Mouse (Mus musculus) forebrain, embryonic 12.5 days (tissue): ENCODE results near the gene Iqce. TPM values are rescaled to one million over a fixed set of nuclear protein-coding genes. Genes with fewer than 3 reads are reported as not detected.

Source experiments
- ATAC-seq: fragments of 200-750 bp; cut with Nextera tagmentation; 2 replicates; pipeline ENCODE4 v1.8.0; 2017; ENCODE audit warnings: moderate TSS enrichment; ENCODE audit not compliant: low FRiP score
- H3K27ac ChIP-seq: fragments of 300-500 bp; sonication (generic); 2 replicates; pipeline ENCODE4 v1.5.1; 2016; ENCODE audit warnings: mild to moderate bottlenecking
- H3K27me3 ChIP-seq: fragments of 300-500 bp; sonication (generic); 2 replicates; pipeline ENCODE4 v1.6.1; 2016; ENCODE audit warnings: mild to moderate bottlenecking
- H3K36me3 ChIP-seq: fragments of 300-500 bp; sonication (generic); replicated peaks from 2 replicates; pipeline ENCODE4 v1.6.1; 2016; ENCODE audit warnings: mild to moderate bottlenecking
- H3K4me1 ChIP-seq: fragments of 300-500 bp; sonication (generic); 2 replicates; pipeline ENCODE4 v1.6.1; 2016
- H3K4me2 ChIP-seq: fragments of 300-500 bp; sonication (generic); 2 replicates; pipeline ENCODE4 v1.6.1; 2016; ENCODE audit warnings: mild to moderate bottlenecking, moderate library complexity
- H3K4me3 ChIP-seq: fragments of 300-500 bp; sonication (generic); replicated peaks from 2 replicates; pipeline ENCODE4 v1.5.1; 2016; ENCODE audit warnings: mild to moderate bottlenecking
- H3K9ac ChIP-seq: fragments of 300-500 bp; sonication (generic); 2 replicates; pipeline ENCODE4 v1.6.1; 2016; ENCODE audit warnings: mild to moderate bottlenecking
- H3K9me3 ChIP-seq: fragments of 300-500 bp; sonication (generic); 2 replicates; pipeline ENCODE4 v1.6.1; 2016
- whole genome bisulfite sequencing: fragments of 180-500 bp; shearing (Covaris S2); methylation state at CpG from one replicate; pipeline ENCODE4 v1.1.7; 2016; 5-methylcytosine and 5-hydroxymethylcytosine counted together
- polyA plus RNA-seq: library from polyadenylated mRNA; unstranded; fragments of >200 nt; fragmentation: Nextera tagmentation; extraction: Ambion mirVana; gene quantifications from 2 replicates; pipeline ENCODE4 v1.2.1, GENCODE M21; 2016

The Iqce gene
- polyA plus RNA-seq, 1 experiment from 2014 or later, result 31.2 TPM

GRCm38 (mm10) chr5:140703480-140704377 lies 1.6 kb upstream of the Iqce start:
- peak overlapping the region; percentile 68 for H3K27ac ChIP-seq
- WGBS, result 45% methylated on average over 17 of the region's 17 CpGs

GRCm38 (mm10) chr5:140702618-140703175 lies 519 bp upstream of the Iqce start:
- peaks cover 11% of the 10 kb centered on the region; the same call in 1 of the 2 replicates for H3K36me3 ChIP-seq
- H3K4me3 ChIP-seq, result peak overlapping the region; percentile 84
- peak overlapping the region; percentile 90 for H3K27ac ChIP-seq
- no peaks in the 10 kb centered on the region for H3K9me3 ChIP-seq
- H3K27me3 ChIP-seq, result no peaks in the 10 kb centered on the region
- ATAC-seq, result no peak
- WGBS, result 63% methylated on average over 19 of the region's 19 CpGs
- H3K9ac ChIP-seq, result peak overlapping the region; percentile 85
- H3K4me1 ChIP-seq, result peaks cover 35% of the 10 kb centered on the region
- H3K4me2 ChIP-seq, result peak overlapping the region; percentile 93

More at GRCm38 (mm10) chr5:140703480-140704377, 1.6 kb upstream of the Iqce start:
- ATAC-seq, result no peak
- peaks cover 6% of the 10 kb centered on the region; the same call in 1 of the 2 replicates for H3K36me3 ChIP-seq
- peak overlapping the region; percentile 47 for H3K4me2 ChIP-seq
- peaks cover 35% of the 10 kb centered on the region for H3K4me1 ChIP-seq
- no peaks in the 10 kb centered on the region for H3K27me3 ChIP-seq
- peak overlapping the region; percentile 62 for H3K4me3 ChIP-seq
- no peak overlapping the region for H3K9ac ChIP-seq
- no peaks in the 10 kb centered on the region for H3K9me3 ChIP-seq

GRCm38 (mm10) chr5:140701661-140702060 lies 517 bp downstream of the Iqce start:
- peak overlapping the region; percentile 84 for H3K4me3 ChIP-seq
- peaks cover 15% of the 10 kb centered on the region for H3K36me3 ChIP-seq
- H3K27me3 ChIP-seq, result no peaks in the 10 kb centered on the region
- H3K9ac ChIP-seq, result peak overlapping the region; percentile 85
- no peaks in the 10 kb centered on the region for H3K9me3 ChIP-seq
- WGBS, result 0% methylated on average over 25 of the region's 25 CpGs
- peak overlapping the region; percentile 90 for H3K27ac ChIP-seq
- ATAC-seq, result peak; percentile 1
- H3K4me2 ChIP-seq, result peak overlapping the region; percentile 93
- H3K4me1 ChIP-seq, result peaks cover 41% of the 10 kb centered on the region

- no peak overlapping the region for H3K4me2 ChIP-seq
- no peak overlapping the region for H3K4me3 ChIP-seq
- no peak for ATAC-seq
- H3K27ac ChIP-seq, result no peak overlapping the region
- peaks cover 29% of the 10 kb centered on the region for H3K36me3 ChIP-seq
- no peaks in the 10 kb centered on the region for H3K9me3 ChIP-seq
- H3K9ac ChIP-seq, result no peak overlapping the region
- no peaks in the 10 kb centered on the region for H3K27me3 ChIP-seq
- peaks cover 31% of the 10 kb centered on the region for H3K4me1 ChIP-seq
- WGBS, result 88% methylated on average over 9 of the region's 9 CpGs
Measured at GRCm38 (mm10) chr5:140699776-140700175, 2.4 kb downstream of the Iqce start.

- no peak overlapping the region for H3K4me3 ChIP-seq
- no peaks in the 10 kb centered on the region for H3K9me3 ChIP-seq
- H3K9ac ChIP-seq, result no peak overlapping the region
- 85% methylated on average over 7 of the region's 7 CpGs for WGBS
- no peaks in the 10 kb centered on the region for H3K27me3 ChIP-seq
- no peak overlapping the region for H3K4me2 ChIP-seq
- peaks cover 58% of the 10 kb centered on the region for H3K36me3 ChIP-seq
- ATAC-seq, result no peak
- H3K4me1 ChIP-seq, result peaks cover 14% of the 10 kb centered on the region
- H3K27ac ChIP-seq, result no peak overlapping the region
Measured at GRCm38 (mm10) chr5:140695987-140696386, 6.2 kb downstream of the Iqce start.

GRCm38 (mm10) chr5:140688434-140688833 lies 13.7 kb downstream of the Iqce start:
- no peak for ATAC-seq
- H3K9me3 ChIP-seq, result no peaks in the 10 kb centered on the region
- 87% methylated on average over 3 of the region's 3 CpGs for WGBS
- H3K9ac ChIP-seq, result no peak overlapping the region
- H3K4me1 ChIP-seq, result no peaks in the 10 kb centered on the region
- H3K36me3 ChIP-seq, result peaks cover 73% of the 10 kb centered on the region
- no peaks in the 10 kb centered on the region for H3K27me3 ChIP-seq
- no peak overlapping the region for H3K4me3 ChIP-seq
- no peak overlapping the region for H3K4me2 ChIP-seq
- no peak overlapping the region for H3K27ac ChIP-seq

GRCm38 (mm10) chr5:140684343-140685148 lies 17.6 kb downstream of the Iqce start:
- Histone ChIP-seq H3K4me2 (no peak overlapping the region), H3K9me3 (no peaks in the 10 kb centered on the region), H3K27ac (no peak overlapping the region), H3K4me3 (no peak overlapping the region), H3K27me3 (no peaks in the 10 kb centered on the region), H3K36me3 (peaks cover 56% of the 10 kb centered on the region), H3K4me1 (no peaks in the 10 kb centered on the region), H3K9ac (no peak overlapping the region)
- WGBS, result 63% methylated on average over 16 of the region's 16 CpGs
- ATAC-seq, result peak; percentile 60

GRCm38 (mm10) chr5:140682113-140682512 lies 20.1 kb downstream of the Iqce start:
- Histone ChIP-seq H3K9me3 (no peaks in the 10 kb centered on the region), H3K9ac (no peak overlapping the region), H3K27me3 (no peaks in the 10 kb centered on the region), H3K4me3 (no peak overlapping the region), H3K4me2 (no peak overlapping the region), H3K36me3 (peaks cover 56% of the 10 kb centered on the region), H3K4me1 (no peaks in the 10 kb centered on the region), H3K27ac (no peak overlapping the region)
- no peak for ATAC-seq
- 95% methylated on average over 6 of the region's 6 CpGs for WGBS

- Histone ChIP-seq H3K9me3 (no peaks in the 10 kb centered on the region), H3K36me3 (peaks cover 56% of the 10 kb centered on the region), H3K4me1 (no peaks in the 10 kb centered on the region), H3K27ac (no peak overlapping the region), H3K4me3 (no peak overlapping the region), H3K9ac (no peak overlapping the region), H3K27me3 (no peaks in the 10 kb centered on the region), H3K4me2 (no peak overlapping the region)
- whole genome bisulfite sequencing, result 89% methylated on average over 1 of the region's 1 CpGs
- no peak for ATAC-seq
Measured at GRCm38 (mm10) chr5:140680950-140681349, 21.2 kb downstream of the Iqce start.

GRCm38 (mm10) chr5:140680051-140680450 lies 22.1 kb downstream of the Iqce start:
- H3K27me3 ChIP-seq, result no peaks in the 10 kb centered on the region
- peaks cover 53% of the 10 kb centered on the region for H3K36me3 ChIP-seq
- H3K9me3 ChIP-seq, result no peaks in the 10 kb centered on the region
- no peak overlapping the region for H3K4me2 ChIP-seq
- WGBS, result 90% methylated on average over 6 of the region's 6 CpGs
- no peak overlapping the region for H3K4me3 ChIP-seq
- H3K4me1 ChIP-seq, result no peaks in the 10 kb centered on the region
- ATAC-seq, result no peak
- no peak overlapping the region for H3K9ac ChIP-seq
- H3K27ac ChIP-seq, result no peak overlapping the region

- peaks cover 62% of the 10 kb centered on the region for H3K36me3 ChIP-seq
Measured at GRCm38 (mm10) chr5:140677137-140677536, 25.0 kb downstream of the Iqce start.

GRCm38 (mm10) chr5:140675640-140676039 lies 26.5 kb downstream of the Iqce start:
- Histone ChIP-seq H3K36me3 (peaks cover 66% of the 10 kb centered on the region), H3K4me2 (no peak overlapping the region), H3K4me1 (no peaks in the 10 kb centered on the region), H3K9me3 (no peaks in the 10 kb centered on the region), H3K4me3 (no peak overlapping the region), H3K27me3 (no peaks in the 10 kb centered on the region), H3K9ac (no peak overlapping the region), H3K27ac (no peak overlapping the region)
- 83% methylated on average over 11 of the region's 11 CpGs for WGBS
- no peak for ATAC-seq

More at GRCm38 (mm10) chr5:140677137-140677536, 25.0 kb downstream of the Iqce start:
- H3K9me3 ChIP-seq, result no peaks in the 10 kb centered on the region
- no peak overlapping the region for H3K9ac ChIP-seq
- ATAC-seq, result no peak
- H3K27me3 ChIP-seq, result no peaks in the 10 kb centered on the region
- H3K4me1 ChIP-seq, result no peaks in the 10 kb centered on the region
- no peak overlapping the region for H3K27ac ChIP-seq
- no peak overlapping the region for H3K4me2 ChIP-seq
- 91% methylated on average over 6 of the region's 6 CpGs for WGBS
- no peak overlapping the region for H3K4me3 ChIP-seq
